Mouse (Mus musculus) neural tube, postnatal 0 days (tissue): ENCODE measurements around the gene Ugt2b38. TPM values are rescaled to one million over a fixed set of nuclear protein-coding genes. Genes with fewer than 3 reads are reported as not detected.

Source experiments
- polyA plus RNA-seq: library from polyadenylated mRNA; unstranded; fragments of >200 nt; fragmentation: Nextera tagmentation; extraction: Ambion mirVana; gene quantifications from 2 replicates; pipeline ENCODE4 v1.2.1, GENCODE M21; 2015

Ugt2b38 gene
- not detected in 2 replicates for polyA plus RNA-seq

DNA sequence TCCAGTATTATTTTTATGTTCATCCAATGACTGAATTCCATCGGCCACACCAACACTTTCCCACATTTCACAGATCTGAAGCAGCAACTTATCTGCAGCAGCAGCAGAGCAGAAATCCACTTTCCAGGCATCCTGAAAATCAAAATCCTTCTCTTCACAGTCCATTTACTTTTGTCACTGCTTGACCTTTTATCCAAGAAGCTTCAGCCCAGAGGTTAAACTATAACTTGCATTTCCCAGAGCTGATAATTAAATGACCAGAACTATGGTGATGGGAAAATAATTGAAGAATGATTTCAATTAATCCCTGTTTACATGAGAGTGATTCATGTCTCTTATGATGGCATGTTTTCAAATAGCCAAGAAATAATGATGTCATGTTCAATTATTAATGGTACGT is at the start of gene Ugt2b38:
Ugt2b38 (minus strand) TSS at position 163 of the 400 bp plus-strand sequence.

Other genes with a start within 250 kb of the Ugt2b38 start
- not detected in 2 replicates for gene Ugt2b37, start 169.4 kb downstream of the Ugt2b38 start, polyA plus RNA-seq
- gene Ugt2a3, start 87.0 kb downstream of the Ugt2b38 start, polyA plus RNA-seq: not detected in 2 replicates
- not detected in 2 replicates for gene Ugt2a2, start 58.1 kb upstream of the Ugt2b38 start, polyA plus RNA-seq
- not detected in 2 replicates for gene Gm43638, start 62.6 kb upstream of the Ugt2b38 start, polyA plus RNA-seq
- not detected in 2 replicates for gene Ugt2a1, start 66.7 kb upstream of the Ugt2b38 start, polyA plus RNA-seq
- not detected in 2 replicates for gene Sult1b1, start 114.0 kb upstream of the Ugt2b38 start, polyA plus RNA-seq
- not detected in 2 replicates for gene Sult1d1, start 144.8 kb upstream of the Ugt2b38 start, polyA plus RNA-seq
- gene Sult1e1, start 167.4 kb upstream of the Ugt2b38 start, polyA plus RNA-seq: not detected in 2 replicates
- not detected in 2 replicates for gene Csn1s1, start 242.0 kb upstream of the Ugt2b38 start, polyA plus RNA-seq